Mouse (Mus musculus): Measurements from ENCODE around the gene Tmem135. TPM values are rescaled to one million over a fixed set of nuclear protein-coding genes. Genes with fewer than 3 reads are reported as not detected.

Gene Tmem135
- polyA plus RNA-seq, 2 experiments: 12.4 to 18.6 TPM

GRCm38 (mm10) chr7:89423688-89424255 lies 19.8 kb upstream of the Tmem135 start:
- no peak overlapping the region for H3K4me3 ChIP-seq (replicated peaks; ENCODE audit: low read length)
- DNase-seq (ENCODE audit: low spot score) (no peak), ATAC-seq (ENCODE audit: low FRiP score, low read depth) (no peak)
- H3K9me3 ChIP-seq (ENCODE audit: control insufficient read depth, low read length): no peaks in the 10 kb centered on the region
- H3K27ac ChIP-seq (replicated peaks; ENCODE audit: low read depth, low read length): no peak overlapping the region
- H3K36me3 ChIP-seq (ENCODE audit: control insufficient read depth, insufficient read depth, low read length): no peaks in the 10 kb centered on the region
- no peak for TF ChIP-seq POLR2A (IDR thresholded peaks at IDR 0.05; ENCODE audit: borderline replicate concordance, extremely low read depth, insufficient read depth, insufficient read length)
- WGBS: 33% methylated on average over 8 of the region's 8 CpGs
- H3K27me3 ChIP-seq (ENCODE audit: control insufficient read depth, insufficient read depth, low read length): no peaks in the 10 kb centered on the region
- no peaks in the 10 kb centered on the region; the same call in 1 of the 2 replicates for H3K4me1 ChIP-seq (ENCODE audit: control insufficient read depth, insufficient read depth, low read length)
- H3K4me2 ChIP-seq (replicated peaks; ENCODE audit: low read depth, low read length, severe bottlenecking): no peak overlapping the region
- H3K9ac ChIP-seq (ENCODE audit: low read depth, low read length, severe bottlenecking): no peak overlapping the region

DNA sequence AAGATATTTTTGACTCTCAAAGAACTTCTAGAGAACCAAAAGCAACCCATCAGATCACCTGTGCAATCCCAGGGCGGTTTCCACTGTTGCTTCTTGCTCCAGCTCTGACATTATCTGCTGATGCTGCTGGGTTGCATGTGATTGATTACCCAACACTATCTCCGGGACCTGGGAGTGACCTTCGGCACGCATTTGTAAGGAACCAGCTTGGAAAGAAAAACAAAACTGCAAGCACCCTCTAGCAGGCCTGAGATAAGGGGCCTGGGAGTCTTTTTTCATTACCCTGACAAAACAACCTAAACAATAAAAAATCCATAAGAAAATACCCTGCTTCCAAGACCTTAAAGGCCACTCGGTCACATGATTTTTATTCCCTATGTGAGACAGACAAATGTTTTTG lies 19.2 kb upstream of the Tmem135 start:
- H3K4me1 ChIP-seq (ENCODE audit: control insufficient read depth, insufficient read depth, low read length): peaks cover 3% of the 10 kb centered on the region; the same call in 1 of the 2 replicates

DNA sequence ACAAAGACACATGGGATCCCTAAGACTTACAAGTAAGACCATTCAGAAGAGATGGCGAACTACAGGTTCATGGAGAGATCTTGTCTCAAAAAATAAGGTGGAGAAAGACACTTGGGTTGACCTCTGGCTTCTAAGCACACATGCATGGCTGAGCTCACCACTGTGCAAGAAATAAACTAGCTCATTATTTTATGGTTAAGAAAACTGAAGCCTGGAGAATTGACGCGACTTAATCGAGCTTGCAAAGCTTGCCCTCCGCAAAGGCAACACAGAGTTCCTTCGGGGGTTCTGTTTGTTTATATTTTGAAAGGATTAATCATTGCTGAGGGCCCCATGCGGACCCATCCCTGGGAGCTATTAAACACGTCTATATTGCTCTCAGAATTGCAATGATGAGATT lies 18.6 kb upstream of the Tmem135 start:
- H3K27me3 ChIP-seq (ENCODE audit: control insufficient read depth, insufficient read depth, low read length): no peaks in the 10 kb centered on the region
- ATAC-seq (ENCODE audit: low FRiP score, low read depth): no peak
- no peak for TF ChIP-seq POLR2A (IDR thresholded peaks at IDR 0.05; ENCODE audit: borderline replicate concordance, extremely low read depth, insufficient read depth, insufficient read length)
- H3K9me3 ChIP-seq (ENCODE audit: control insufficient read depth, low read length): no peaks in the 10 kb centered on the region
- no peak overlapping the region for H3K4me2 ChIP-seq (replicated peaks; ENCODE audit: low read depth, low read length, severe bottlenecking)
- no peaks in the 10 kb centered on the region for H3K36me3 ChIP-seq (ENCODE audit: control insufficient read depth, insufficient read depth, low read length)
- H3K4me3 ChIP-seq (replicated peaks; ENCODE audit: low read length): no peak overlapping the region
- peaks cover 7% of the 10 kb centered on the region; the same call in 1 of the 2 replicates for H3K4me1 ChIP-seq (ENCODE audit: control insufficient read depth, insufficient read depth, low read length)
- no peak for DNase-seq (ENCODE audit: low spot score)
- no peak overlapping the region for H3K9ac ChIP-seq (ENCODE audit: low read depth, low read length, severe bottlenecking)
- no peak overlapping the region for H3K27ac ChIP-seq (replicated peaks; ENCODE audit: low read depth, low read length)
- 43% methylated on average over 8 of the region's 8 CpGs for WGBS

More for the DNA sequence above, 19.2 kb upstream of the Tmem135 start:
- TF ChIP-seq POLR2A (IDR thresholded peaks at IDR 0.05; ENCODE audit: borderline replicate concordance, extremely low read depth, insufficient read depth, insufficient read length): no peak
- H3K9me3 ChIP-seq (ENCODE audit: control insufficient read depth, low read length): no peaks in the 10 kb centered on the region
- no peaks in the 10 kb centered on the region for H3K36me3 ChIP-seq (ENCODE audit: control insufficient read depth, insufficient read depth, low read length)
- H3K4me2 ChIP-seq (replicated peaks; ENCODE audit: low read depth, low read length, severe bottlenecking): no peak overlapping the region
- WGBS: 20% methylated on average over 5 of the region's 5 CpGs
- DNase-seq (ENCODE audit: low spot score) (no peak), ATAC-seq (ENCODE audit: low FRiP score, low read depth) (no peak)
- no peak overlapping the region for H3K9ac ChIP-seq (ENCODE audit: low read depth, low read length, severe bottlenecking)
- H3K4me3 ChIP-seq (replicated peaks; ENCODE audit: low read length): no peak overlapping the region
- no peak overlapping the region for H3K27ac ChIP-seq (replicated peaks; ENCODE audit: low read depth, low read length)
- H3K27me3 ChIP-seq (ENCODE audit: control insufficient read depth, insufficient read depth, low read length): no peaks in the 10 kb centered on the region

GRCm38 (mm10) chr7:89421294-89421693 lies 17.3 kb upstream of the Tmem135 start:
- 92% methylated on average over 5 of the region's 5 CpGs for WGBS
- Histone ChIP-seq H3K36me3 (ENCODE audit: control insufficient read depth, insufficient read depth, low read length) (no peaks in the 10 kb centered on the region), H3K4me1 (ENCODE audit: control insufficient read depth, insufficient read depth, low read length) (peaks cover 8% of the 10 kb centered on the region; the same call in 1 of the 2 replicates), H3K4me2 (replicated peaks; ENCODE audit: low read depth, low read length, severe bottlenecking) (no peak overlapping the region), H3K27ac (replicated peaks; ENCODE audit: low read depth, low read length) (no peak overlapping the region), H3K27me3 (ENCODE audit: control insufficient read depth, insufficient read depth, low read length) (no peaks in the 10 kb centered on the region), H3K4me3 (replicated peaks; ENCODE audit: low read length) (no peak overlapping the region), H3K9ac (ENCODE audit: low read depth, low read length, severe bottlenecking) (no peak overlapping the region), H3K9me3 (ENCODE audit: control insufficient read depth, low read length) (no peaks in the 10 kb centered on the region)
- ATAC-seq (ENCODE audit: low FRiP score, low read depth) (no peak), DNase-seq (ENCODE audit: low spot score) (no peak)
- TF ChIP-seq POLR2A (IDR thresholded peaks at IDR 0.05; ENCODE audit: borderline replicate concordance, extremely low read depth, insufficient read depth, insufficient read length): no peak

GRCm38 (mm10) chr7:89418917-89419679 lies 15.1 kb upstream of the Tmem135 start:
- no peak overlapping the region for H3K4me2 ChIP-seq (replicated peaks; ENCODE audit: low read depth, low read length, severe bottlenecking)
- H3K27me3 ChIP-seq (ENCODE audit: control insufficient read depth, insufficient read depth, low read length): no peaks in the 10 kb centered on the region
- H3K9ac ChIP-seq (ENCODE audit: low read depth, low read length, severe bottlenecking): no peak overlapping the region
- no peak for TF ChIP-seq POLR2A (IDR thresholded peaks at IDR 0.05; ENCODE audit: borderline replicate concordance, extremely low read depth, insufficient read depth, insufficient read length)
- no peak for ATAC-seq (ENCODE audit: low FRiP score, low read depth)
- no peak for DNase-seq (ENCODE audit: low spot score)
- H3K27ac ChIP-seq (replicated peaks; ENCODE audit: low read depth, low read length): no peak overlapping the region
- 56% methylated on average over 3 of the region's 3 CpGs for WGBS
- H3K4me3 ChIP-seq (replicated peaks; ENCODE audit: low read length): no peak overlapping the region
- no peaks in the 10 kb centered on the region for H3K36me3 ChIP-seq (ENCODE audit: control insufficient read depth, insufficient read depth, low read length)
- H3K4me1 ChIP-seq (ENCODE audit: control insufficient read depth, insufficient read depth, low read length): peaks cover 8% of the 10 kb centered on the region; the same call in 1 of the 2 replicates
- H3K9me3 ChIP-seq (ENCODE audit: control insufficient read depth, low read length): no peaks in the 10 kb centered on the region
